ENCODE assay signal across 12 mouse cellular contexts in genomic region chr2:131501886-131502285, GRCm38 (mm10). TPM values are rescaled to one million over a fixed set of nuclear protein-coding genes. Genes with fewer than 3 reads are reported as not detected.
DNase-seq lines count a peak whose midpoint lies in the region; ATAC-seq and TF ChIP-seq lines count a peak whose summit lies in the region.
"Had no signal": no experiment of that assay in that cellular context is flagged by ENCODE, and none has a peak within 500 bp of the region (broad histone marks: within the 10 kb centered on the region; RNA-seq: fewer than 3 reads in every experiment).

No protein-coding gene starts in this region.

- TF ChIP-seq EP300 in heart, adult 2 months (IDR thresholded peaks at IDR 0.05; ENCODE audit: insufficient read depth, low read depth, low read length), result no peak

- no peaks in the 10 kb centered on the region for H3K36me3 ChIP-seq in heart, embryonic 12.5 days
- H3K36me3 ChIP-seq in heart, adult 2 months (ENCODE audit: control insufficient read depth, insufficient read depth, low read length), result no peaks in the 10 kb centered on the region
- no peaks in the 10 kb centered on the region for H3K36me3 ChIP-seq in forebrain, embryonic 14.5 days (ENCODE audit: control insufficient read depth, insufficient read depth, low read length)
- H3K36me3 ChIP-seq in limb, embryonic 14.5 days (ENCODE audit: control insufficient read depth, insufficient read depth, low read length), result no peaks in the 10 kb centered on the region

- peaks cover 33% of the 10 kb centered on the region for H3K4me1 ChIP-seq in heart, embryonic 12.5 days (replicated peaks)
- H3K4me1 ChIP-seq in heart, adult 2 months (ENCODE audit: control insufficient read depth, insufficient read depth, low read length), result peaks cover 30% of the 10 kb centered on the region
- H3K4me1 ChIP-seq in bone marrow macrophage, adult 2 months (ENCODE audit: control insufficient read depth, insufficient read depth, low read length), result peaks cover 68% of the 10 kb centered on the region
- H3K4me1 ChIP-seq in forebrain, embryonic 14.5 days (ENCODE audit: control insufficient read depth, insufficient read depth, low read length), result peaks cover 12% of the 10 kb centered on the region
- peaks cover 63% of the 10 kb centered on the region for H3K4me1 ChIP-seq in limb, embryonic 14.5 days (ENCODE audit: control insufficient read depth, insufficient read depth, low read length)

- WGBS in heart, embryonic 12.5 days, result 55% methylated on average over 5 of the region's 5 CpGs
- 75% methylated on average over 5 of the region's 5 CpGs for WGBS in heart, adult 2 months
- WGBS in forebrain, embryonic 14.5 days, result 51% methylated on average over 5 of the region's 5 CpGs
- 40% methylated on average over 5 of the region's 5 CpGs for WGBS in limb, embryonic 14.5 days

- H3K79me2 ChIP-seq in heart, adult 2 months (replicated peaks; ENCODE audit: control insufficient read depth, insufficient read depth, low read length), result peaks cover 7% of the 10 kb centered on the region; the same call in 1 of the 2 replicates

- no peak overlapping the region for H3K27ac ChIP-seq in heart, embryonic 12.5 days (ENCODE audit: poor library complexity, severe bottlenecking)
- no peak overlapping the region for H3K27ac ChIP-seq in heart, adult 2 months
- peak overlapping the region; percentile 72 for H3K27ac ChIP-seq in bone marrow macrophage, adult 2 months (ENCODE audit: insufficient read depth, low read depth, low read length)
- peak overlapping the region; percentile 59; the same call in 1 of the 2 replicates for H3K27ac ChIP-seq in forebrain, embryonic 14.5 days (ENCODE audit: low read depth, low read length)
- 0 out of 2 replicates have a peak overlapping the region, but pooled peaks have one; percentile 41 for H3K27ac ChIP-seq in limb, embryonic 14.5 days (replicated peaks; ENCODE audit: low read depth, low read length)

- intact Hi-C loops in heart, adult 2 months (cut with DNase I), result no loop called here

- peaks cover 9% of the 10 kb centered on the region; the same call in 1 of the 2 replicates for H3K27me3 ChIP-seq in heart, embryonic 12.5 days (replicated peaks)
- no peaks in the 10 kb centered on the region for H3K27me3 ChIP-seq in heart, adult 2 months (ENCODE audit: control insufficient read depth, insufficient read depth, low read length)
- H3K27me3 ChIP-seq in forebrain, embryonic 14.5 days (replicated peaks; ENCODE audit: control insufficient read depth, insufficient read depth, low read length), result no peaks in the 10 kb centered on the region
- H3K27me3 ChIP-seq in limb, embryonic 14.5 days (ENCODE audit: control insufficient read depth, insufficient read depth, low read length), result no peaks in the 10 kb centered on the region

- no peak overlapping the region for H3K4me3 ChIP-seq in heart, embryonic 12.5 days
- no peak overlapping the region for H3K4me3 ChIP-seq in heart, adult 2 months
- H3K4me3 ChIP-seq in bone marrow macrophage, adult 2 months (ENCODE audit: insufficient read depth, low read length), result no peak overlapping the region
- H3K4me3 ChIP-seq in forebrain, embryonic 14.5 days (ENCODE audit: low read depth, low read length), result no peak overlapping the region
- H3K4me3 ChIP-seq in limb, embryonic 14.5 days (replicated peaks; ENCODE audit: low read length), result no peak overlapping the region
- H3K4me3 ChIP-seq: erythroblast, embryonic 14.5 days had no signal

- no peaks in the 10 kb centered on the region for H3K9me3 ChIP-seq in heart, embryonic 12.5 days (replicated peaks)
- H3K9me3 ChIP-seq in forebrain, embryonic 14.5 days (replicated peaks; ENCODE audit: control insufficient read depth, low read length), result no peaks in the 10 kb centered on the region
- no peaks in the 10 kb centered on the region for H3K9me3 ChIP-seq in limb, embryonic 14.5 days (ENCODE audit: control insufficient read depth, low read length)

- no peak for DNase-seq in heart, adult 2 months
- DNase-seq in forebrain, embryonic 14.5 days (ENCODE audit: low spot score), result peak; percentile 42
- DNase-seq in limb, embryonic 14.5 days (ENCODE audit: low spot score), result no peak
- DNase-seq in Muller cell, postnatal 12 days (ENCODE audit: inconsistent ontology term), result no peak
- no peak for DNase-seq in natural killer cell, adult 2 months (ENCODE audit: low spot score in 2 of 2)
- DNase-seq in gastrocnemius, postnatal 10 days, result no peak
- DNase-seq: adrenal gland, postnatal 10 days; cerebellum, adult 9-10 months; kidney, postnatal 25 days had no signal

- no peak for TF ChIP-seq CTCF in heart, adult 2 months (IDR thresholded peaks at IDR 0.05)
- TF ChIP-seq CTCF in bone marrow macrophage, adult 2 months (IDR thresholded peaks at IDR 0.05; ENCODE audit: low read depth, low read length), result no peak

- no peak for ATAC-seq in heart, embryonic 12.5 days (ENCODE audit: insufficient number of reproducible peaks, low FRiP score)
- peak; percentile 69 for ATAC-seq in forebrain, embryonic 14.5 days
- no peak for ATAC-seq in limb, embryonic 14.5 days (ENCODE audit: low FRiP score, low read depth)

- TF ChIP-seq POLR2A in heart, adult 2 months (IDR thresholded peaks at IDR 0.05; ENCODE audit: insufficient read depth, low read depth, low read length), result no peak
- TF ChIP-seq POLR2A in bone marrow macrophage, adult 2 months (IDR thresholded peaks at IDR 0.05; ENCODE audit: borderline replicate concordance, low read depth, low read length), result no peak
- no peak for TF ChIP-seq POLR2A in limb, embryonic 14.5 days (IDR thresholded peaks at IDR 0.05; ENCODE audit: borderline replicate concordance, extremely low read depth, insufficient read depth, insufficient read length)

- 0 out of 2 replicates have a peak overlapping the region, but pooled peaks have one; percentile 5 for H3K9ac ChIP-seq in heart, embryonic 12.5 days
- no peak overlapping the region for H3K9ac ChIP-seq in heart, adult 2 months (ENCODE audit: low read depth, low read length)
- H3K9ac ChIP-seq in forebrain, embryonic 14.5 days (ENCODE audit: low read length), result no peak overlapping the region
- H3K9ac ChIP-seq in limb, embryonic 14.5 days (ENCODE audit: low read depth, low read length, severe bottlenecking), result no peak overlapping the region

- no peak overlapping the region for H3K4me2 ChIP-seq in heart, embryonic 12.5 days
- H3K4me2 ChIP-seq in forebrain, embryonic 14.5 days (ENCODE audit: low read length), result no peak overlapping the region
- H3K4me2 ChIP-seq in limb, embryonic 14.5 days (replicated peaks; ENCODE audit: low read depth, low read length, severe bottlenecking), result no peak overlapping the region

RNA-seq across cellular contexts. Expression of gene Smox, which starts 10.6 kb away (rescaled TPM):
- 21.0 and 21.3 TPM in 2 replicates for polyA plus RNA-seq in heart, embryonic 12.5 days (2016; fragmentation: Nextera tagmentation; extraction: Ambion mirVana)
- total RNA-seq in heart, adult 2 months (2021), result 10 to 100 TPM; 23.0 to 28.1 TPM
- 34.8 and 39.8 TPM in 2 replicates for polyA plus RNA-seq in heart, adult 2 months (2012; rRNA removed)
- polyA plus RNA-seq in bone marrow macrophage, adult 2 months (2012; ENCODE audit: insufficient read depth, insufficient read length, missing spikeins), result 86.4 and 97.4 TPM in 2 replicates
- polyA plus RNA-seq in forebrain, embryonic 14.5 days (2014; fragmentation: Nextera tagmentation; extraction: Ambion mirVana), result 33.5 and 37.2 TPM in 2 replicates
- 68.8 and 70.7 TPM in 2 replicates for polyA plus RNA-seq in limb, embryonic 14.5 days (2012; rRNA removed)
- polyA plus RNA-seq in limb, embryonic 14.5 days (2014; fragmentation: Nextera tagmentation; extraction: Ambion mirVana), result 37.9 and 44.3 TPM in 2 replicates
- total RNA-seq in gastrocnemius, postnatal 10 days (2021), result 10 to 100 TPM; 25.9 to 28.9 TPM

Comparison
In these comparisons a context has a peak if more than half of its experiments do, and no peak if none do; other contexts are left out.
1. H3K27ac ChIP-seq: peak in bone marrow macrophage, adult 2 months (single experiment), forebrain, embryonic 14.5 days (single experiment) and limb, embryonic 14.5 days (single experiment); none in heart, embryonic 12.5 days (single experiment) and heart, adult 2 months (single experiment).